Mouse (Mus musculus) gastrocnemius, adult 2 months (tissue): Measurements from ENCODE around the gene Rasgef1a. TPM values are rescaled to one million over a fixed set of nuclear protein-coding genes. Genes with fewer than 3 reads are reported as not detected.

Experiments used
- DNase-seq: peaks from one replicate; pipeline ENCODE4 v3.0.0; 2022
- H3K27ac ChIP-seq: fragments of 200-600 bp; 2 replicates; pipeline ENCODE4 v1.8.1; 2022; ENCODE audit warnings: mild to moderate bottlenecking
- H3K4me3 ChIP-seq: fragments of 200-600 bp; 2 replicates; pipeline ENCODE4 v1.8.1; 2022; ENCODE audit warnings: mild to moderate bottlenecking, moderate library complexity
- CTCF ChIP-seq: fragments of 200-600 bp; IDR thresholded peaks from 2 replicates; pipeline ENCODE4 v1.8.1; 2022; ENCODE audit warnings: antibody characterized with exemption, mild to moderate bottlenecking, moderate library complexity
- intact Hi-C: fragments of 180-260 bp; cut with DNase I; formaldehyde crosslinking; loops from one replicate; pipeline ENCODE4 v1.15.1; 2025
- total RNA-seq, 2 experiments: library from RNA; stranded (reverse); gene quantifications; 2 replicates each; pipeline ENCODE4 v1.2.3; 2021

Rasgef1a gene
- total RNA-seq, 2 experiments from 2014 or later: 0.18 TPM; not detected in 1

- peak overlapping the region; percentile 35; the same call in 1 of the 2 replicates for H3K27ac ChIP-seq
- intact Hi-C loops: no loop called here
- peak overlapping the region; percentile 66 for H3K4me3 ChIP-seq
- no peak for TF ChIP-seq CTCF
- peak; percentile 69 for DNase-seq
These were observed 55.2 kb downstream of the Rasgef1a start for GRCm38 (mm10) chr6:118066199-118067081.

- peak; percentile 9 for DNase-seq
- Histone ChIP-seq H3K27ac (no peak overlapping the region), H3K4me3 (no peak overlapping the region)
- intact Hi-C loops: no loop called here
- TF ChIP-seq CTCF: no peak
These were observed 56.5 kb downstream of the Rasgef1a start for GRCm38 (mm10) chr6:118067720-118068119.

- peak; percentile 12 for DNase-seq
- no peak for TF ChIP-seq CTCF
- intact Hi-C loops: no loop called here
These were observed 59.2 kb downstream of the Rasgef1a start for GRCm38 (mm10) chr6:118070321-118071012.

GRCm38 (mm10) chr6:118071013-118071350 lies 59.7 kb downstream of the Rasgef1a start:
- no peak for TF ChIP-seq CTCF
- H3K4me3 ChIP-seq: no peak overlapping the region
- intact Hi-C loops: no loop called here
- DNase-seq: peak; percentile 3
- H3K27ac ChIP-seq: no peak overlapping the region

More at GRCm38 (mm10) chr6:118070321-118071012, 59.2 kb downstream of the Rasgef1a start:
- Histone ChIP-seq H3K4me3 (no peak overlapping the region), H3K27ac (no peak overlapping the region)

- TF ChIP-seq CTCF: no peak
- intact Hi-C loops: no loop called here
- no peak overlapping the region for H3K27ac ChIP-seq
- no peak overlapping the region for H3K4me3 ChIP-seq
- DNase-seq: no peak
These were observed 60.2 kb downstream of the Rasgef1a start for GRCm38 (mm10) chr6:118071416-118071815.

DNA sequence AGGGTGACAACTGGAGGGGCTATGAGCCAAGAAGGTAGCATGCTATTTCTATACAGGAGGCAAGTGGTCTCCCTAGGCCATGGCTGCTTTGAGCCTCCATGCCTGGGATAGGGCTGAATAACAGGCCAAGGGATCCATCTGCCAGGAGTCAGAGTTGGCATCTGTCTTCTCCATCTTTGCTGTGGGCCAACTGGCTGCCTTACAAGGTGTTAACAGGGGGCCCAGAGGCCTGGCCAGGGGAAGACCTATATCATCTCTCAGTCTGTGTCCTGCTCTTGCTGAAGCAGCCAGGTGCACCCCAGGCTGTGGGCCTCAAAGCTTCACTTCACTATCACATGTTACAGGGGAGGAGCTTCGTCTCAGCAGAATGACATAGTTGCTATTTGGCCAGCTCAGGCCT lies 60.9 kb downstream of the Rasgef1a start:
- DNase-seq: no peak
- intact Hi-C loops: no loop called here
- H3K27ac ChIP-seq: no peak overlapping the region
- no peak overlapping the region for H3K4me3 ChIP-seq
- TF ChIP-seq CTCF: no peak

DNA sequence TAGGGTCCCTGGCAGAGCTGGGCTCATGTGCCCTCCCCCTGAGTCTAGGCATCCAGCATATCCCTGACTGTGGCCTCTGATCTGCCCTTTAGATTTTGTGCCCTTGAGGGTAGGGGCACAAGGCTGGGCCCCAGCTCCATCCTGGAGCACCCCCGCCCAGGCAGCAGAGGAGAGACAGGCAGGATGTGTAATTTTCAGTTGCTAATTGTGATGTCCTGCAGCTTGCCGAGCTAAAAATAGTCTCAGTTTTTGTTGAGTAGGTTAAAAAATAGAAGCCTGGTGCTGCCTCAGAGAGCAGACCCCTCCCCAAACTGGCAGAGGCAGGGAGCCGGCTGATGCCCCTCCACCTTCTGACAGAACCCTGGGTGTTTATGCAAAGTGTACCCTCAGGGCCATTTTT lies 62.9 kb downstream of the Rasgef1a start:
- intact Hi-C loops: no loop called here
- DNase-seq: no peak
- Histone ChIP-seq H3K27ac (no peak overlapping the region), H3K4me3 (no peak overlapping the region)
- no peak for TF ChIP-seq CTCF

DNA sequence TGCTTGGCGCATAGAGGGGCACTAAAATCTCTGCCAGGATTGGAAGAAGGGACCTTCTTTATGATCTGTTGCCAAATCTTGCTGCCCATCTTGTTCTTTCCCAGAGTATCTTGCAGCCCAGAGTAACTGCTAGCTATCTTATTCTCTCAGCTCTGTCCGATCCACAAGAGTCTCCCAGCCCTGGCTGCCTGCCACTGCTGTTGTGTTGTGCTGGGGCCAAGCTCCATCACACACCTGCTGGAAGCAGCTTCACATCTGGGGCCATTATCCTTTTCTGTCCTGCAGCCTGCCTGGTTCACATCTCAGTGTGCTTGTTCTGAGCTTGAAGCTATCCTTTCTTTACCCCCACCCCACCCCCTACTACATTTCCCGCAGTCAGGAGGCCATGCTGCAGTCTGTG lies 65.0 kb downstream of the Rasgef1a start:
- no peak for TF ChIP-seq CTCF
- intact Hi-C loops: no loop called here
- Histone ChIP-seq H3K27ac (no peak overlapping the region), H3K4me3 (no peak overlapping the region)
- DNase-seq: no peak

DNA sequence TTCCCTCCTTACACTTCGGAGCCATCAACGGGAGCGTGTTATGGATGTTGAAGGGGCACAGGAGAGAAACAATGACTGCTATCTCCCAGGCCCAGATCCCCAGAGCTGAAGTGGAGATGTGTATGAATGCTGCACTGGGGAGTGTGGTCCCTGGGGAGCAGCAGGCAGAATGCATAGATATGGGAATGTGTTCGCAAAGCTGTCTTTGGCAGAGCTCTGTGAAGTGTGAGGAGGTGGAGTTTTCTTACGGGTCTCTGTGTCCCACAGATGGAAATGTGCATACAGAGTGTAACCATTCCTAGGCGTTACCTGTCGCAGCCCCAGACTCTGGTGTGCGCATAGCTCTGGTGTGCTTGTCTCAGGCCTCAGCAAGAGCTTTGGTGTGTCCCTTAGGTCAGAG lies 65.5 kb downstream of the Rasgef1a start:
- no peak overlapping the region for H3K27ac ChIP-seq

GRCm38 (mm10) chr6:118077421-118077820 lies 66.2 kb downstream of the Rasgef1a start:
- Histone ChIP-seq H3K27ac (no peak overlapping the region), H3K4me3 (no peak overlapping the region)
- no peak for TF ChIP-seq CTCF
- DNase-seq: no peak
- intact Hi-C loops: no loop called here

More for the DNA sequence above, 65.5 kb downstream of the Rasgef1a start:
- intact Hi-C loops: no loop called here
- no peak for DNase-seq
- no peak overlapping the region for H3K4me3 ChIP-seq
- TF ChIP-seq CTCF: no peak

- DNase-seq: no peak
- Histone ChIP-seq H3K27ac (no peak overlapping the region), H3K4me3 (no peak overlapping the region)
- intact Hi-C loops: no loop called here
- TF ChIP-seq CTCF: no peak
These were observed 67.5 kb downstream of the Rasgef1a start for GRCm38 (mm10) chr6:118078751-118079150.

- no peak for DNase-seq
- H3K27ac ChIP-seq: no peak overlapping the region
- no peak overlapping the region for H3K4me3 ChIP-seq
- intact Hi-C loops: no loop called here
- TF ChIP-seq CTCF: no peak
These were observed 68.1 kb downstream of the Rasgef1a start for GRCm38 (mm10) chr6:118079292-118079691.

DNA sequence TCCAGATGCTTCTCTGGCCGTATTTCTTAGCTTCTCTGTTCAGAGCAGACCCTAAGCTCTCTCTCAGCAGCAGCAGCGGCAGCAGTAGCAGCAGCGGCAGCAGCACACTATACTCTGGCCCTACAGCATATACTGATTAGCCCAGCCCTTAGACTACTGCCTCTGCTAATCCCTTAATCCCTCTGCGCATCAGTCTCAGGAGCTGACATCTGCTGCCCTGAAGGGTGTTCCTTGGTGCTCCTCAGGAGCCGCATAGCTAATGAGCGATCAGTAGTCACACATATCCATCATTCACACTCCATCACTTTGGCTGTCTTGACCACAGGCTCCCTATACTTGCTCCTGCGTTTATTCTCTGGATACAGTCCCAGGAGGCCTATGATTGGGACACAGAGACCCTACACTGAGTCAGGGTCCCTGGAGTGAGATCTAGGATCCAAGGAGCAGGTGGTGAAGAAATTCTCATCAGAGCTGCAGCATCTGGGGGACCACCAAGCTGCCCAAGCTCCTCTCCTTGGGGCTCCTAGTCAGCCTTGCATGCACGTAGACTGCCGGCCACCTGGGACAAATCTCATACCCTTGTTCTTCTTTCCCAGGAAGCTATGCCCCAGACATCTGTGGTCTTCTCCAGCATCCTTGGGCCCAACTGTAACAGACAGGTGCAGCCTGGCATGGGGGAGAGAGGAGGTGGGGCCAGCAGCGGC lies 68.7 kb downstream of the Rasgef1a start:
- H3K4me3 ChIP-seq: no peak overlapping the region
- TF ChIP-seq CTCF: no peak
- H3K27ac ChIP-seq: no peak overlapping the region
- intact Hi-C loops: no loop called here
- DNase-seq: no peak
